Mouse (Mus musculus): ENCODE results near the gene Pard3b. TPM values are rescaled to one million over a fixed set of nuclear protein-coding genes. Genes with fewer than 3 reads are reported as not detected.

Gene Pard3b
- total and polyA plus RNA-seq, 3 experiments, result 0.30 to 0.75 (median 0.63) TPM

DNA sequence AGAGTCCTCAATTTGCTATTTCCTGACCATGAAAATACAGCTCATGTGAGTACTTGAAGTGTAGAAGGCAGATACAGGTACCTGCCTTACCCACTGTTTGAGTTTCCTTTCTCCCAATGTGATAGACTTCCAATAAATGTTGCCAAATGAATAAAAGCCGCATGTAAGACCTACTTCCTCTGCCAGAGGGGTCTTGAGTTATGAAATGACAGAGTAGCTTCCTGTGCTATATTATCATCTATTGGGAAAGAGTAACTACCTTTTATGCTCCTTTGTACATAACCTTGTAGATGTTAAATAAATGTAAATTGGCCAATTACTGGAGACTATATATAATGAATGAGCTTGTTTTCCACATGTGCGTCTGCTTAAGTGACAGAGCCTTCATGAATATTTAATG, 574.7 kb downstream of the Pard3b start:
- Histone ChIP-seq H3K9ac (ENCODE audit: insufficient read depth, low read depth) (no peak overlapping the region), H3K4me2 (ENCODE audit: insufficient read depth, low read depth, poor library complexity, severe bottlenecking) (no peak overlapping the region), H3K4me3 (replicated peaks in 1 of 3; ENCODE audit: low read depth in 2 of 3, low read length in 2 of 3, poor library complexity in 1 of 3) (no peak overlapping the region), H3K27ac (ENCODE audit: insufficient read depth, low read depth) (no peak overlapping the region), H3K36me3 (replicated peaks in 1 of 2; ENCODE audit: control insufficient read depth in 1 of 2, insufficient read depth in 1 of 2, low read length in 1 of 2) (no peaks in the 10 kb centered on the region), H3K79me2 (replicated peaks; ENCODE audit: control insufficient read depth, extremely low read depth, insufficient read depth, poor library complexity, severe bottlenecking) (no peaks in the 10 kb centered on the region), H3K27me3 (replicated peaks) (no peaks in the 10 kb centered on the region), H3K4me1 (ENCODE audit: control insufficient read depth in 1 of 2, insufficient read depth in 2 of 2) (no peaks in the 10 kb centered on the region), H3K9me3 (replicated peaks; ENCODE audit: low read length) (no peaks in the 10 kb centered on the region)
- TF ChIP-seq MEF2A (IDR thresholded peaks at IDR 0.05; ENCODE audit: borderline replicate concordance, low read depth, low read length) (no peak), MAZ (IDR thresholded peaks at IDR 0.05; ENCODE audit: low read depth, low read length) (no peak), ETS1 (conservative IDR thresholded peaks at IDR 0.05; ENCODE audit: low read depth, low read length) (no peak)
- in situ Hi-C loops (cut with MboI; ENCODE audit: low pct_ligation_motif_present, low pct_unique_long_range_greater_than_20kb, low sequenced_read_pairs) (no loop called here), dilution Hi-C loops (cut with MboI; ENCODE audit: extremely low pct_ligation_motif_present, extremely low pct_unique_long_range_greater_than_20kb, low sequenced_read_pairs) (no loop called here)
- no peak for DNase-seq (ENCODE audit: extremely low read depth)

GRCm38 (mm10) chr1:62215842-62216241, 577.2 kb downstream of the Pard3b start:
- Histone ChIP-seq H3K4me2 (ENCODE audit: insufficient read depth, low read depth, poor library complexity, severe bottlenecking) (no peak overlapping the region), H3K27me3 (replicated peaks) (no peaks in the 10 kb centered on the region), H3K36me3 (replicated peaks in 1 of 2; ENCODE audit: control insufficient read depth in 1 of 2, insufficient read depth in 1 of 2, low read length in 1 of 2) (no peaks in the 10 kb centered on the region), H3K4me3 (replicated peaks in 1 of 3; ENCODE audit: low read depth in 2 of 3, low read length in 2 of 3, poor library complexity in 1 of 3) (no peak overlapping the region), H3K79me2 (replicated peaks; ENCODE audit: control insufficient read depth, extremely low read depth, insufficient read depth, poor library complexity, severe bottlenecking) (no peaks in the 10 kb centered on the region), H3K9ac (ENCODE audit: insufficient read depth, low read depth) (no peak overlapping the region), H3K27ac (ENCODE audit: insufficient read depth, low read depth) (no peak overlapping the region), H3K9me3 (replicated peaks; ENCODE audit: low read length) (no peaks in the 10 kb centered on the region), H3K4me1 (ENCODE audit: control insufficient read depth in 1 of 2, insufficient read depth in 2 of 2) (peaks cover 0 to 9% of the 10 kb centered on the region in 2 experiments; a peak in 2 of 4 replicates)
- in situ Hi-C loops (cut with MboI; ENCODE audit: low pct_ligation_motif_present, low pct_unique_long_range_greater_than_20kb, low sequenced_read_pairs), result no loop called here
- TF ChIP-seq KAT2A (IDR thresholded peaks at IDR 0.05; ENCODE audit: insufficient replicate concordance, low read length), result no peak
- TF ChIP-seq POLR2AphosphoS2 (IDR thresholded peaks at IDR 0.05; ENCODE audit: low read depth, low read length), result no peak
- TF ChIP-seq EP300 (IDR thresholded peaks at IDR 0.05; ENCODE audit: low read length), result no peak
- dilution Hi-C loops (cut with MboI; ENCODE audit: extremely low pct_ligation_motif_present, extremely low pct_unique_long_range_greater_than_20kb, low sequenced_read_pairs), result no loop called here
- DNase-seq (ENCODE audit: extremely low read depth), result no peak

DNA sequence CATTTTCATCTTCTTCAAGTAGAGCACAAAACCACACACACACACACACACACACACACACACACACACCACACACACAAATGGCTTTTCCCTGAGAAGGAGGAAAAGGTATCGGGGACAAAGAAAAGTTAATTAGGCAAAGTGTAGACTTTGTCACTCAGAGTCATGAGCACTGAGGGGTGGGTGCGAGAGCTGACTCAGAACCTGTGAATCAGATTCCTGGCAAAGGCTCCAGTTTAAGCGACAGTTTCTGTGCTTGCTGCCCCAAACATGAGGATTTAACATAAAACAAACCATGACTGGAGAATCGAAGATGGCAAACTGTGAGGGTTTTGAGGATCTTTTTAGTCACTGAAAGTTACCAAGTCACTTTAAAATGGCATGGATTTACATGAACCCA, 577.9 kb downstream of the Pard3b start:
- in situ Hi-C loops (cut with MboI; ENCODE audit: low pct_ligation_motif_present, low pct_unique_long_range_greater_than_20kb, low sequenced_read_pairs), result no loop called here
- H3K9me3 ChIP-seq (replicated peaks; ENCODE audit: low read length), result no peaks in the 10 kb centered on the region
- no peak overlapping the region for H3K4me3 ChIP-seq (replicated peaks in 1 of 3; ENCODE audit: low read depth in 2 of 3, low read length in 2 of 3, poor library complexity in 1 of 3)
- peaks cover 0 to 9% of the 10 kb centered on the region in 2 experiments; a peak in 2 of 4 replicates for H3K4me1 ChIP-seq (ENCODE audit: control insufficient read depth in 1 of 2, insufficient read depth in 2 of 2)
- no peaks in the 10 kb centered on the region for H3K27me3 ChIP-seq (replicated peaks)
- H3K36me3 ChIP-seq (replicated peaks in 1 of 2; ENCODE audit: control insufficient read depth in 1 of 2, insufficient read depth in 1 of 2, low read length in 1 of 2), result no peaks in the 10 kb centered on the region
- no peak overlapping the region for H3K27ac ChIP-seq (ENCODE audit: insufficient read depth, low read depth)
- no peak overlapping the region for H3K4me2 ChIP-seq (ENCODE audit: insufficient read depth, low read depth, poor library complexity, severe bottlenecking)
- no peak for DNase-seq (ENCODE audit: extremely low read depth)
- no peak overlapping the region for H3K9ac ChIP-seq (ENCODE audit: insufficient read depth, low read depth)
- TF ChIP-seq MEF2A (IDR thresholded peaks at IDR 0.05; ENCODE audit: borderline replicate concordance, low read depth, low read length), result no peak
- no peaks in the 10 kb centered on the region for H3K79me2 ChIP-seq (replicated peaks; ENCODE audit: control insufficient read depth, extremely low read depth, insufficient read depth, poor library complexity, severe bottlenecking)
- dilution Hi-C loops (cut with MboI; ENCODE audit: extremely low pct_ligation_motif_present, extremely low pct_unique_long_range_greater_than_20kb, low sequenced_read_pairs), result no loop called here

DNA sequence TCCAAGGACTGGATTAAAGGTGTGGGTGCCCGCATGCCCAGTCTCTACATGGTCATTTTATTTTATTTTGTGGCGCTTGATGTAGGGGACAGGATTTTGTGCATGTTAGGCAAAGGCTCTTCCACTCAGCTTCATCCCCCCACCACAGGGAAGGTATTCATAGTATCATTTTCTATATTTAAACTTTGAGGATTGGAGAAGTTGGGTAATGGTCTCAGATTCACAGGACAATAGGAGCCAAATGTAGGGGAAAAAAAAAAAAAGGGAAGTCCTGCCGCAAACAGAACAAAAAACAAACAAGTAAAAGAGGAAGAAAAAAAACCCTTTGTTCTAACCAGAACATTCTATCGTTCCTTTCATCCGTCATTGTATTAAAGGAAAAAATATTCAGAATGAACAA, 590.5 kb downstream of the Pard3b start:
- dilution Hi-C loops (cut with MboI; ENCODE audit: extremely low pct_ligation_motif_present, extremely low pct_unique_long_range_greater_than_20kb, low sequenced_read_pairs) (no loop called here), in situ Hi-C loops (cut with MboI; ENCODE audit: low pct_ligation_motif_present, low pct_unique_long_range_greater_than_20kb, low sequenced_read_pairs) (no loop called here)
- Histone ChIP-seq H3K36me3 (replicated peaks in 1 of 2; ENCODE audit: control insufficient read depth in 1 of 2, insufficient read depth in 1 of 2, low read length in 1 of 2) (no peaks in the 10 kb centered on the region), H3K9ac (ENCODE audit: insufficient read depth, low read depth) (no peak overlapping the region), H3K27ac (ENCODE audit: insufficient read depth, low read depth) (no peak overlapping the region), H3K79me2 (replicated peaks; ENCODE audit: control insufficient read depth, extremely low read depth, insufficient read depth, poor library complexity, severe bottlenecking) (no peaks in the 10 kb centered on the region), H3K9me3 (replicated peaks; ENCODE audit: low read length) (no peaks in the 10 kb centered on the region), H3K4me1 (ENCODE audit: control insufficient read depth in 1 of 2, insufficient read depth in 2 of 2) (peaks cover 0 to 19% of the 10 kb centered on the region in 2 experiments; a peak in 2 of 4 replicates), H3K4me2 (ENCODE audit: insufficient read depth, low read depth, poor library complexity, severe bottlenecking) (no peak overlapping the region), H3K4me3 (replicated peaks in 1 of 3; ENCODE audit: low read depth in 2 of 3, low read length in 2 of 3, poor library complexity in 1 of 3) (no peak overlapping the region), H3K27me3 (replicated peaks) (no peaks in the 10 kb centered on the region)
- no peak for DNase-seq (ENCODE audit: extremely low read depth)
- no peak for TF ChIP-seq MXI1 (IDR thresholded peaks at IDR 0.05; ENCODE audit: low read depth, low read length)
- TF ChIP-seq ZNF384 (IDR thresholded peaks at IDR 0.05; ENCODE audit: low read depth, low read length), result peak; percentile 47; the same call in 1 of the 2 replicates
- no peak for TF ChIP-seq ELF1 (IDR thresholded peaks at IDR 0.05; ENCODE audit: low read depth, low read length)
- no peak for TF ChIP-seq TBP (conservative IDR thresholded peaks at IDR 0.05; ENCODE audit: low read depth, low read length)
- TF ChIP-seq SMC3 (IDR thresholded peaks at IDR 0.05; ENCODE audit: low read depth, low read length), result no peak
- TF ChIP-seq POLR2AphosphoS2 (IDR thresholded peaks at IDR 0.05; ENCODE audit: low read depth, low read length), result no peak
- no peak for TF ChIP-seq JUND (conservative IDR thresholded peaks at IDR 0.05; ENCODE audit: low read depth, low read length)
